Mouse (Mus musculus) cerebellum, adult 11-12 months (tissue): Measurements from ENCODE around the gene Emsy.

ENCODE experiments used
- DNase-seq: peaks from one replicate; pipeline ENCODE4 v3.0.0; 2022

Gene Emsy

GRCm38 (mm10) chr7:98575651-98576239, 80.8 kb downstream of the Emsy start:
- no peak for DNase-seq

- DNase-seq, result no peak
Observed at GRCm38 (mm10) chr7:98574771-98575191, 81.8 kb downstream of the Emsy start.

GRCm38 (mm10) chr7:98574271-98574670, 82.3 kb downstream of the Emsy start:
- no peak for DNase-seq

DNA sequence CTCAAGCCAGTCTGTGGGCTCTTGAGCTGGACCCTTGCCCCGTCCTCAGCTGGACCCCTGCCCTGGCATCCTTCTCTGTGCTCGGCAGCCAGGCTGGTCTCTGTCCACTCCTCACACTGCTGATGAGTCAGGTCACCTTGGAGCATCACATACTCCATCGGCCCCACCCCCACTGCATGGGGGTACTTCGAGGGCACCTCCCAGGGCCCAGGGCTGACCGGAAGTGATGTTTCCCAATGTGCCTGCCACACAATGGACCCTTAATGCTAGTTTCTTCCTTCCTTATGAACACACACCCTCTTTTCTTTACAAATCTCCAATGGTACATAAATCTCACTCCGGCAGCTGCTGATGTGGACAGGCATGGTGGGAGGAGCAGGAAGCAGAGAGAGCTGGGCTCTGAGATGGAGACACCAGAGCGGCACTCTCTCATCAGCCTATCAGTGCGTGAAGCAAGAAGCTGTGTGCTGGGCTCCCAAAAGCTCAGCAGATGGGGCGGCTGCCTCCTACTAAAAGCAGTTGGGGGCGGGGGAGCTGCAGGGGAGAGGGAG, 83.3 kb downstream of the Emsy start:
- no peak for DNase-seq

GRCm38 (mm10) chr7:98572223-98572868, 84.2 kb downstream of the Emsy start:
- DNase-seq, result no peak

GRCm38 (mm10) chr7:98570824-98571505, 85.6 kb downstream of the Emsy start:
- no peak for DNase-seq

- no peak for DNase-seq
Observed at GRCm38 (mm10) chr7:98567056-98567455, 89.5 kb downstream of the Emsy start.

DNA sequence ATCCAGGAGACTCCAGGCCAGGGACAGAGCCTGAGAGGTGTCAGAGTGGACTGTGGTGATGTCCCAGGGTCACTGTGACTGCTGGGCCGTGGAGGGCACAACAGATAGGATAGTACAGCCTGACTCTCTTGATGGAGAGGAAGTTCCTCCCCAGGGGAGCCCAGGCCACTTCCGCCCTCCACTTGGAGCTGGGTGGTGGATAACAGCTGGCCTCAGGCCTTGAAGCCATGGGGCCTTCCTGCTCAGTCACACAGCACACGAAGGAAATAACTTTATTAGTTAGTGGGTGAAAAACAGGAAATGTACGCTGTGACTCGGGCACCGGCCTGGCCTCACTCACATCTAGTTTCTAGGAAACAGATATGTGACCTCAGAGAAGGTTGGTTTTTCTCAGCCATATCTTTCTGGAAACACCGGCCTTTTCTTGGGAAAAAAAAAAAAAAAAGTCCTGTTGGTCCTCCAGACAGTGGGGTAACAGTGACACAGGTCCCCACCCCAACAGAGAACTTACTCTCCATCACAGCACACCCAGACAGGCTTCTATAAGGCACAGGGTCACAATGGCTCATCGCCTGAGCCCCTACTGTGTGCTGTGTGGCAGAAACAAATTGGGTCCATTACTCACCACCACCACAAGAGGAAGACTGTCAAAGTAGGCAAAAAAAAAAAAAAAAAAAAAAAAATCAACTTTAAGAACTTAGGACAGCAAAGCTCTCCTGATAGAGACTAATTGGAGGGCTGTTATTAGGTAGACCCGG, 91.8 kb downstream of the Emsy start:
- DNase-seq, result no peak

DNA sequence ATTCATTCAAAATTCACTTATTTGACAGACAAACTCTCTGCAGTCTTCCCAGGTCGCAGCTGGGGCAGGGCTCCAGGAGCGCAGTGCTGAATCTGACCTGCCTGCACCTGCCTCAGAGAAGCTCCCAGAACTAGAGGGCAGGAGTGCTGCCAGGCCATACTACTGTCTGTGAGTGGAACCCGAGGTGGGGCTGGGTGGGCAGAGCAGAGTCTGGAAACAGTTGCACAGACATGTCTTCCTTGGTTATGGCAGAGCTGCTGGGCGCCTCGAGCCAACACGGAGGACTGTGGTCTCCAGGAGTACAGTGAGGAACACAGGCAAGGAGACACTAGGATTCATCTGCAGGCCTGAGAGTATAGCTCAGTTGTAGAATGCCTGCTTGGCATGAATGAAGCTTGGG, 92.6 kb downstream of the Emsy start:
- DNase-seq, result no peak

DNA sequence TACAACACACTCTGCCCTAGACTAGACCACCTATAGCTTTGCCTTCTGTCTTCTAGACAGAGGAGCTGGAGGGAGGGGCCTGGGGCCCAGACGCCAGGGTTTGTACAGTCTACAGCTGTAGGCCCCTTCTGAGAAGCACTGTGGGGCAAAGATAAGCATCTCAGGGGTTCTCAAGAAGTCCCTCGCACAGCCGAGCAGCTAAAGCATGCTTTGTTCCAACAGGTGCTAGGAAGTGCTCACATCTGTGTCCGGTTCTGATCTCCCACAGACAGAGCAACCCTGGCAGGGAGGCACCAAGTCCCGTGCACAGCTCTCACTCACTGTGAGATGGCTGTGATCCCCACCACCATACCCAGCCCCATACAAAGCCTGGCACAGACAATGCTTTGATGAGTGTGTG, 93.6 kb downstream of the Emsy start:
- no peak for DNase-seq

DNA sequence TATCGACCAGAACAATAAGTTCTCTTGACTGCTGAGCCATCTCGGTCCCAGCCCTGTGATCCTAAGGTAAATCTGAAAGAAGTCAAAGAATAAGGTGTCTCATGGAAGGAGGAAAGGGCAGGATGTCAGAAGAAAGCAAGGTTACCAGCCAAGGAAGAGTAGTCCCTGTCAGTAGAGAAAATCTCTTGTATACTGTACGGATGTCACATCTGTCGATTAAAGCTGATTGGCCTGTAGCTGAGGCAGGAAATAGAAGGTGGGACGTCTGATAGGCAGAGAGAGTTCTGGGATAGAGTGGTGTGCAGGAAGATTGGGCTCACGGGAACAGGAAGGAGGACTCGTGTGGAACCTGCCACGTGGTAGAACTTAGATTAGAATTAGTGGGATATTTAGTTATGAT, 94.4 kb downstream of the Emsy start:
- no peak for DNase-seq

- DNase-seq, result no peak
Observed at GRCm38 (mm10) chr7:98561556-98562164, 94.9 kb downstream of the Emsy start.

DNA sequence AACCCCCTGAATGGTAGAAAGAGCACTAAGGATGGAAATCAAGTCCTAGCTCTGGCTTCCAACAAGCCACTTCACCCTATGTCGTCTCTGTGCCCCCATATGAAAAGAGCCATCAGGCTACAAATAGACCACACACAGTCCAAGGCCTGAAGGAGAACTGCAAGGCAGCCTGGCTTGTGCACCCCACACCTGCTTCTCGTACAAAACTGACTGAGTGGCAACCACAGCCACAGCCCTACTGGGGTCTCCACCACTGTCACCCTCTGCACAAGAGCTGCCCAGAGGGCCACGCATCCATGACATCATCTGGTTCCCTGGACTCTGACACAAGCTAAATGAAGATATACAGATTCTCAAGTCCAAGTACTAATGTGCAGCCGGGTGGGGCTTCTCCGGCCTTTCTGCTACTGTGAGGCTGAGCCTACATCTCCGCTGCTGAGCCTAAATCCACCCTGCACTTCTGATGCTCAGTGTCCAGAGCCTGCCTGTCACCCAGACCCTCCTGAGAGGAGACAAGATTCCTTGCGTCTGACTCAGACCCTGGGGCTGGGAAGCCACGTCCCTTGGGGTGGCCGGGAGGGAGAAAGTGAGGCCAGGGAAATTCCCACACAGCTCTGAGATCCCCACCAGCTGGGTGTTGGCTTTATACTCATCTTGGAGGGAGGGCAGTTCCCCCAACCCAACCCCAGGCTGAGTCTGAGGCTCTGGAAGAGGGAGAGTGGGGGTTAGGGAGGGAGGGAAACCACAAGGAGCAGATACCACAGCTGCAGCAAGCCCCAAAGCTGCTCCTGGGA, 98.3 kb downstream of the Emsy start:
- DNase-seq, result no peak

DNA sequence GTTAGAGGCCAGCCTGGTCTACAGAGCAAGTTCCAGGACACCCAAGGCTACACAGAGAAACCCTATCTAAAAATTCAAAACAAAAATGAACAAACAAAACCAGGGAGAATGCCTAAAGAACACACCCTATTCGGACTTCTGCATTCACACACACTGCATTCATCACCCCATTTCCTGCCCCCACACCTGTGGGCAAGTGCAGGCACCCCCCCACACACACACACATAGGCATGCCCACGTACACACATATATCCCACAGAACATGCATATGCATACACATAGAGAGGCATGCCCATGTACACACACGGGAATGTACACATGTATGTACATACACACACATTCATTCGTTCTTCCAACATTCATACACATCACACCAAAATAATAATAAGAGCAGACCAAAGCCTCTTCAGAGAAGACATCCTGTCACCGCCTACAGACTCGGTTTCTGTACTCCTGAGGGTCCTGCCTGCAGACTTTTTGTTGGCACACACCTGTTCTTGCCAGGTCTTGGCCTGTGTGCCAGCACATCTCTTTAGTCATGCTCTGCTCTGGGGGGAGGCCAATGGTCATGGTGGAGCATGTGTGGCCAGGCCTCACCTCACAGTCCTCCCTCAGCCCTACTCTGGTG, 99.7 kb downstream of the Emsy start:
- no peak for DNase-seq

- no peak for DNase-seq
Observed at GRCm38 (mm10) chr7:98551041-98551440, 105.5 kb downstream of the Emsy start.

- no peak for DNase-seq
Observed at GRCm38 (mm10) chr7:98550596-98550995, 106.0 kb downstream of the Emsy start.

DNA sequence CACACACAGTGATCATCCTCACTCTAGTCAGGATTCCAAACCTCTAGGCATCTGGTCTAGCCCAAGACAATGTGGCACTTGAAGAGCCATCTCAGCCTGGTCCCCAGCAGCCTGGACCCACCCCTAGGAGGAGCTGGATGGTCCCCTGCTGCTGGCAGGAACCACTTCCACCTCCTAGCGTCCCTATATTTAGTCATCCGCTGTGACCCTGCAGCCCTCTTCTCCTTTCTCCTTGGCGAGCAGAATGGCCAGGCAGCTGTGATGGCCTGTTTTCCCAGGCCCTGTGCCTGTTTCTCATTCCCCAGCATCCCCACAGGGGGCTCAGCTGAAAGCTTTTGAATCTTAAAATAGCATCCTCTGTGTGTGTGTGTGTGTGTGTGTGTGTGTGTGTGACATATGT, 107.7 kb downstream of the Emsy start:
- DNase-seq, result no peak

DNA sequence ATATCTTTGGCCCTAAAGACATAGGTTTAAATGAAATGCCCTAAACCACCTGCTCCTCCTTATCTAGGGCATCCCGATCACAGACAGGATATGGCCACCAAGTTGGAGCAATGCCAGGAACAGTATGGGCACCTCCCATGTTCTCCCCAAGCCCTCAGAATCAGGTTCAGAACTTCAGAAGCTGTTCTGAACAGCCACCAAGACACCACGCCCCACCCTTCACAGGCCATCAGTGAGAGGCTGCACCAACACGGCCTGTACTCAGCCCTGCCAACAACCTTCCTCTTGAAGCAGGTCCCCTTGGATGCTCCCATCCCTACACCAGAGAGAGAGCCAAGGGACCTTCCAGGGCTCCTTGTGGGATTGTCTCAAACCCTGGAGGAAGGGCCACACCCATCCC, 112.0 kb downstream of the Emsy start:
- DNase-seq, result no peak

DNA sequence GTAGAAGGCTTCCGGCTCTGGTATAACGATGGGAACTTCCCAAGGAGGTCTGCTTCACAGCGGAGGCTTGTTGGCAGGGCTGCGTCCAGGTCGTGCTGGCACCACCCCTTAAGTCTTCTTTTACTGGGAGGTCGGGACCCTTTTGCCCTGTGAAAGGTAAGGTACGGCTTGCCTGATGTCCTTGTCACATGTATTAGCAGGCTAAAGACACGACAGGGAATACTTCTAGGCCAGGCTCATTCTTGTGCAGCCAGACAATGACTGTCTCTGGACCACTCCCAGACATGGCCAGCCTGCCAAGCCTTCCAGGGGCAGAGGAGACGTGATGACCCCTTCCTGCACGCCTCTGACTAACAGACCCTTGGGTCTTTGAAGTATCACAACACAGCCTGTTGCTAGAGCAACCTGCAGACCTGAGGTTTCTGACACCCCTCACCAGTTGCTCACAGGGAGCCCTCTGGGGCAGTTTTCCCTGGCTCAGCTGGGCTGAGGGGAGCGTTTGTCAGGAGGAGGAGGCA, 112.7 kb downstream of the Emsy start:
- DNase-seq, result no peak

GRCm38 (mm10) chr7:98542731-98543142, 113.8 kb downstream of the Emsy start:
- no peak for DNase-seq

DNA sequence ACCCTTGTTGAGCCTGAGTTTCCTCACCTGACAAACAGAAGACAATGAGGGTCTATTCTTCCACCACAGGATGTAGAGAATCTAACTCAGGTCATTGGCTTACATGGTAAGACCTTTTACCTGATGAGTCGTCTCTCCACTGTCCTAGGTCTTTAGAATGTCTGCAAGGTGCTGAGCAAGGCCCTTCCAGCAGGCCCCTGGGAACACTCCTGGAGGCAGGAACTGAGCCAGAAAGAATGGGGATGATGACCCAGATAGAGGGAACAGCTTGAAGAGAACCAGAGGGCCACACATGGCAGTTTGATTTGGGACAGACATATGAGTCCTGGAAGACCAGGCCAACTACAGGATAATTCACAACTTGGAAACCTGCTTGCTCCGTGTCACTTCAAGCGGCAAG, 114.3 kb downstream of the Emsy start:
- no peak for DNase-seq
